Mouse (Mus musculus): ENCODE measurements at regions not wholly inside any gene's neighbourhood (a gene's known extent, or its start where the extent isn't known, plus 50 kb on each side); places are given as distances from the start of the nearest gene placed in this dataset.
A peak's percentile ranks its signal among the peaks of the same experiment; 100 is the strongest.

GRCm38 (mm10) chr3:10697698-10698452, 362.4 kb upstream of the Gm38303 start:
- DNase-seq (ENCODE audit: low read depth, low spot score): no peak

GRCm38 (mm10) chr3:10685501-10685951, 350.0 kb upstream of the Gm38303 start:
- DNase-seq (ENCODE audit: low read depth, low spot score): no peak

- peak; percentile 62 for DNase-seq (ENCODE audit: low read depth, low spot score)
These were observed 349.5 kb upstream of the Gm38303 start for GRCm38 (mm10) chr3:10684885-10685500.

DNA sequence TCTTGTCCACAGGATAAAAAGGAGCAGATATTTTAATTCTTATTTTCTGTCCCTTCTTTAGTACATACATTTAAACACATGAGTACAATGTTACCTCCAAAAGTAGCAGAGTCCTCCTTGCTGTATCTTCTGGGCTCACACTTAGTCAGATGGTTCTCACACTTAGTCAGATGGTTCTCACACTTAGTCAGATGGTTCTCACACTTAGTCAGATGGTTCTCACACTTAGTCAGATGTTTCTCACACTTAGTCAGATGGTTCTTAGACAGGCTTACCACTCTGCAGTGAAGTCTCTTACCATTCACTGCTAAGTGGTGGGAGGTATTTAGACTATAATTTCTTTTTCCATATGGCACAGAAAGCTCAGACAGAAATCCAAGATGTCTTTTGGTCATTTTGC, 346.5 kb upstream of the Gm38303 start:
- no peak for DNase-seq (ENCODE audit: low read depth, low spot score)

- DNase-seq (ENCODE audit: low read depth, low spot score): no peak
These were observed 312.6 kb upstream of the Gm38303 start for GRCm38 (mm10) chr3:10647975-10648511.

Data from forelimb bud, embryonic 11.5 days (tissue).